Mouse (Mus musculus) skeletal muscle tissue, adult 2 months (tissue): ENCODE measurements around the gene Ccdc159.

Experiments used
- DNase-seq: peaks from one replicate; pipeline ENCODE4 v3.0.0-alpha.2; 2012; ENCODE audit warnings: low read depth, low spot score

Gene Ccdc159

GRCm38 (mm10) chr9:21934021-21934420 is 6.8 kb downstream of the Ccdc159 start:
- no peak for DNase-seq

GRCm38 (mm10) chr9:21935466-21936131 is 8.3 kb downstream of the Ccdc159 start:
- DNase-seq, result no peak

GRCm38 (mm10) chr9:21936692-21937570 is 9.7 kb downstream of the Ccdc159 start, which contains the start of gene Plppr2:
Gene Plppr2 (plus strand): TSS chr9:21937033.
- DNase-seq, result peak; percentile 80

- DNase-seq, result no peak
These were observed 10.5 kb downstream of the Ccdc159 start for GRCm38 (mm10) chr9:21937711-21938175.

- DNase-seq, result no peak
These were observed 11.1 kb downstream of the Ccdc159 start for GRCm38 (mm10) chr9:21938234-21938855.

- no peak for DNase-seq
These were observed 15.8 kb downstream of the Ccdc159 start for GRCm38 (mm10) chr9:21943046-21943445.

GRCm38 (mm10) chr9:21943638-21944037 is 16.4 kb downstream of the Ccdc159 start:
- DNase-seq, result no peak

- DNase-seq, result no peak
These were observed 17.0 kb downstream of the Ccdc159 start for GRCm38 (mm10) chr9:21944267-21944666.

GRCm38 (mm10) chr9:21947540-21948130 is 20.4 kb downstream of the Ccdc159 start:
- no peak for DNase-seq

GRCm38 (mm10) chr9:21948146-21948545 is 20.9 kb downstream of the Ccdc159 start:
- DNase-seq, result no peak

GRCm38 (mm10) chr9:21948790-21949189 is 21.5 kb downstream of the Ccdc159 start:
- no peak for DNase-seq

- peak; percentile 45 for DNase-seq
These were observed 23.1 kb downstream of the Ccdc159 start for GRCm38 (mm10) chr9:21950322-21950721.

GRCm38 (mm10) chr9:21951977-21952376 is 24.7 kb downstream of the Ccdc159 start:
- DNase-seq, result no peak

GRCm38 (mm10) chr9:21953600-21953999 is 26.3 kb downstream of the Ccdc159 start:
- no peak for DNase-seq

GRCm38 (mm10) chr9:21954635-21955034 is 27.4 kb downstream of the Ccdc159 start:
- DNase-seq, result no peak

- no peak for DNase-seq
These were observed 27.9 kb downstream of the Ccdc159 start for GRCm38 (mm10) chr9:21955225-21955569.

- DNase-seq, result peak; percentile 97
These were observed 28.5 kb downstream of the Ccdc159 start, which contains the start of gene Swsap1 for GRCm38 (mm10) chr9:21955570-21956281. Gene Swsap1 (plus strand): TSS chr9:21955755.

- DNase-seq, result no peak
These were observed 31.1 kb downstream of the Ccdc159 start for GRCm38 (mm10) chr9:21958372-21958771.

- DNase-seq, result no peak
These were observed 32.0 kb downstream of the Ccdc159 start for GRCm38 (mm10) chr9:21959244-21959643.

GRCm38 (mm10) chr9:21960135-21960534 is 32.9 kb downstream of the Ccdc159 start:
- DNase-seq, result no peak

- no peak for DNase-seq
These were observed 33.4 kb downstream of the Ccdc159 start for GRCm38 (mm10) chr9:21960558-21961208.
